In genomic region chr2:121249758-121250157, GRCm38 (mm10) we compare ENCODE assay signal across 11 mouse cellular contexts. TPM values are rescaled to one million over a fixed set of nuclear protein-coding genes. Genes with fewer than 3 reads are reported as not detected.
"Had no signal": no experiment of that assay in that cellular context is flagged by ENCODE, and none has a peak within 500 bp of the region (broad histone marks: within the 10 kb centered on the region; RNA-seq: fewer than 3 reads in every experiment).

No protein-coding gene starts in this region.

- DNase-seq: gastrocnemius, postnatal 25 days; heart, postnatal 10 days; heart, postnatal 4 days; kidney, adult 18-20 months; kidney, adult 8-10 months; kidney, postnatal 10 days; kidney, postnatal 25 days; kidney, postnatal 4 days; liver; liver, embryonic 13.5 days had no signal

RNA-seq across cellular contexts. Expression of gene Map1a, which starts 39.6 kb away (rescaled TPM):
- total RNA-seq: granulocyte monocyte progenitor cell, adult 5-6 weeks had no signal
